Mouse (Mus musculus) thymus, postnatal 10 days (tissue): Measurements from ENCODE around the gene Mug1.
"Not testable (repeated sequence)": the region's sequence is repeated elsewhere in the genome, so short reads cannot be mapped to it uniquely, and the experiment has no call there.

Source experiments
- DNase-seq, 2 experiments: peaks; one replicate each; pipeline ENCODE4 v3.0.0; 2021; ENCODE audit warnings: low spot score in 2 of 2

The Mug1 gene

DNA sequence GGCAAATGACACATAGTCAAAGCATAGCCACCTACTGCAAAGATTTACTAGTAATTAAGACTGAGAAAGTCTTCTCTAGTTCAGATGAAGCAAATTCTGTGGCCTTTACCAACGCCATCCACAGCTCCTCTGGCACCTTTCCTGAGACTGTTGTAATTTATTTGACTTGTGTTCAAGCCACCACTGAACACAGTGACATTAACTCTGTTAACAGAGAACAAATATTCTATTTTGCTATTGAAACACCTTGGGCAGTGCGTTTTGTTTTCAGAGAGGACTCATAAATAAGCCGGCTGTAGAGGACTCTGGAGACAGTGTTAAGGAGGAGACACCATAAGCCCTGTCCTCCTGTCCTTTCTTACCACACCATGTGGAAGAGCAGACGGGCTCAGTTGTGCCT, at the start of gene Mug1:
Mug1 (plus strand) TSS at position 271 of the 400 bp plus-strand sequence.
- not testable (repeated sequence) for DNase-seq

DNA sequence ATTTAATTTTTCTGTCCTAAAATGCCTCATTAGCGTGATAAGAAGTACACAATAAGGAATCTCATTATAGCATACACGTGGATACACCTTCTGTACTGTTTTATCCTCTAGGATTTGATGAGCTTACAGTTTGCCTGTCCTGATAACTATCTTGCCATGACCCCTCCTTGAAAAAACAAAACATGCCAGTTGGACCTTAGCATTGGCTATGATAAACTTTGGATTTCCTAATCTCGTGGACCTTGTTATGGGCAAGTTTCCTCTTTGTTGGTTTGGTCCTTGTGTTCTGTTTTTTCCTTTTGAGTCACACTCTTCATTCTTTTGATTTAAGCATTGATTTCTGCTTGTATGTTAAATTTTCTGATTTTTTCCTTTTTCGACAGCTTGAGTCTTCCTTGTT, 10.3 kb upstream of the Mug1 start:
- DNase-seq: no peak

DNA sequence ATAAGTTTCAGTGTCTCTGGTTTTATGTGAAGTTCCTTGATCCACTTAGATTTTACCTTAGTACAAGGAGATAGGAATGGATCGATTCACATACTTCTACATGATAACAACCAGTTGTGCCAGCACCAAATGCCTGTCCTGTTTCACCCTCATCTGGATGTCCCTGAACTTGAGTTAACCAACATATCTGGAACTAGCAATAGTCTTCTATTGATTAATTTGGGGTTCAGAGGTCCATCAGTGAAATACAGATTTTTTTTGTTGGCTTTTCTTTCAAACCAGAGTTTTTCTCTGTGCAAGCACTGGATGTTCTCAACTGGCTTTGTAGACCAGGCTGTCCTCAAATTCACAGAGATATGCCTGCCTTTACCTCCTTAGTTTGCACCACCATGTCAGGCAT, 2.0 kb upstream of the Mug1 start:
- DNase-seq: no peak

DNA sequence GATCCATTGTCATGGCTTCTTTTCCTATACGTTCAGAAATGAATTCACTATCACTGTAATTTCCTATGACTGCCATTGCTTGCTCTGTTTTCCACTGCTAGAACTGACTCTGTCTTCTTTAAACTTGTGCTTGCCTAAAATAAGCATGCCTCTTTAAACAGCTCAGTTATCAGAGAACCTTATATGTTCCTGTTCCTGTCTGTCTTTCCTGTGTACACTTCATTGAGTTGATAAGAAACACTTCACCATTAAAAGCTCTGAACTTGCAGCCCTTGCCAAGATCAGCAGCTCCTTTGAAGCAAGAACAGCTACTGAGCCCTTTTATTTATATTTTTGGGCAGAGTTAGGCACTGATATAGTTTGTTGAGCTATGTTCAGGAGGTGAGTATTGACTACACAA, 10.0 kb downstream of the Mug1 start:
- no peak for DNase-seq
